Mouse (Mus musculus): ENCODE results near the gene Stx2.

The Stx2 gene

DNA sequence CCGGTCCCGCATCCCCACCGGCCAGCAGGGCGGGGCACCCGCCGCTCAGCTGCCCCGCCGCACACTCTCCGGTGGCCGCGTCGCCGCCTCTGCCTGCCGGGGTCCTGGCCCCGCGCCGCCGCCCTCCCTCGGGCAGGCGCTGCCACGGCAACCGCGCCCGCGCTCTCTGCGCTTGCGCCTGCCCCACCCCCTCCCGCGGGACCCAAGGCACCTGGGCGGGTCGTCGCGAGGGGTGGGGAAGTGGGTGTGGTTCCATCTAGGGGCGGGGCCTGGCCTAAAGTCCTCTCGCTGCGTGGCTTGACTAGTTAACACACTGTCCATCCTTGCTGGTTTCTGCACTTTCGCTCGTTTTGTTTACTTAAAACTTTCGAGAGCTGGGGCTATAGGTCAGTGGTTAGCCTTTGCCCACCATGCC lies at the start of gene Stx2:
Gene Stx2 (minus strand): TSS at position 163 of the 415 bp plus-strand sequence.
- DNase-seq (ENCODE audit: low spot score in 2 of 2): peak; percentile 96 to 98

DNA sequence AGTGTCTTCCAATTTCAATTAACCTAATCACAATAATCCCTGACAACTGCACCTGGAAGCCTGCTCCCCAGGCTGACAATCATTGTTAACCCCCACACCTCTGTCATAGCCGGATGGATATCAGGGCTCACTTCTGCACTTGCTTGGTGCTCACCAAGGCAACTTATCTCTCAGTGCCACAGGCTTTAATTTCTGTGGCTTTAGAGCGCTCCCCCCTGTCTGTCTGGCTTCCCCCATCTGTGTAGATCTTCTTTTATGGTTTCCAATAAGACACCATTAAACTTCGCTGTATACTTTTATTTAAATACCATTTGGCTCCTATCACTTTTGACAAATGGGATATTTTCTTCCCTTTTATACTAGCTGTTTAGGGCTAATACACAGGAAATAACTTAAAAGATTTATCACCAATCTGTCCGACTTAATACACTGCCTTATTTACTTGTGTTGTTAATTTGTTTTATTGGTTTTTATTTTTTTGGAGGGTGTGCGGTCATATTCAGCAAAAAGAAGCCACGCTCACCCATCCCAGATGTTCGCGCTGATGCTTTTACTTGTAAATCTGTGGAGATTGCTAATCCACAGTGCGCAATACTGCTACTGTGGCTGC lies 46.4 kb upstream of the Stx2 start:
- DNase-seq (ENCODE audit: low spot score in 2 of 2): no peak

DNA sequence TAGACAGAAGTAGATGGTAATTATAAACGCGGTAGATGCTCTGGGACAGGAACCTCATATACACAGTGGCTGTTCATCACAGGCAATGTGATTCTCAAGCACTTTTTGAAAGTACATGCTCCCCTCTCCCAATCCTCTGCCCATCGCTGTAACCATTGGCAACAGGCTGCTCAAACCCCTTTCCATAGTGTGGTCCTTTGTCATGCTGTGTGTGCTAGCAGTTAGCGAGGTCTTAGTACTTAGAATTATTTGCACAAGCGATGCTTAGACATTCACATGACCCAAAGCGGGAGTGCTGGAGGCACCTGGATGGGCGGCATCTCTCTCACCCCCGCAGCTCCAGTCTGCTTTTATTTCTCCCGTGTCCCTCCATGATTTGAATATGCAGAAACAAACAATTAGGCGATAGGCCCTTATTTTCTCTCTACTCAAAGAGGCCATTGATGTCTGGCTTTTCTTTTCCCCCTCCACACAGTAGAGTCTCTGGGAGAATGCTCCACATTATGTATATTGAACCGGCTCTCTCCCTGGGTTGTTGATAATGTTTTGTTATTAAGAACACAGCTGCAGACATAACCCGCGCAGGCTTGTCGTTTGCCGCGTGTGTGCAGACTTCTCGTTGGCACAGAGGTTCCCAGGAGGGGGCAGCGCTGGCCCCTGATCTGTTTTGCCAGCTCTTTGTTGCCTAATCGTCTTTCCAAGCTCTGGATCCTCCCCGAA lies 44.4 kb upstream of the Stx2 start:
- DNase-seq (ENCODE audit: low spot score in 2 of 2): no peak

DNA sequence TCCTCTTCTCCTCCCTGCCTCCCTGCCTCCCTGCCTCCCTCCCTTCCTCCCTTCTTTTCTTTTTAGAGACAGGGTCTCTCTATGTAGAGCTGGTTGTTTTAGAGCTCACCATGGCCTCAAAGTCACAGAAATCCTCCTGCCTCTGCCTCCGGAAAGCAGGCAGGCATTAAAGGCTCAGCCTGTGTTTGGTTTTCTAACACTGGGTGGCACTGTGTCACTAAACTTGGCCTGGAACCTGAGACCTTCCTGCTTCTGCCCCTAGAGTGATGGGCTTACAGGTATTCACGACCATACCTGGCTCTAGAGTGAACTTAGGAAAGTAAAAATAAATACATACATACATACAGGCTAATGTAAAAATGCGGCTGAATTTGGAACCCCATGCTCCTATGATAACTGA lies 43.5 kb upstream of the Stx2 start:
- no peak for DNase-seq (ENCODE audit: low spot score in 2 of 2)

DNA sequence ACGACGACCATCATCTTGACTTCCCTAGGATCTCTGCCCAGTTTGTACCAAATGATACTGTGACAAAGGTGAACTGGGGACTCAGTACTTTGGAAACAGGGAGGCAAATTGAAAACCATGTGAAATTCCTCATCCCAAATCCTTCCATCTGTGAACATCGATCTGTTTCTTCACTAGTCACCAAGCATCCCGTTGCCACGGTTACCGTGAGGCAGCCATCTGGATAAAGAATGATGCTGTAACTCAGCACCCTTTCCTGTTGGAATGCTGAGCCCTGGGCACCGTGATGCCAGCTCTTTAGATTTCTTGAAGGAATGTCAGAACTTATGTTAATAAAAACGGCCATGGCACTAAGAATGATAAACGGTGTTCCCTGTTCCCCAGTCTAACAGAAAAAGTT lies 41.0 kb upstream of the Stx2 start:
- DNase-seq (ENCODE audit: low spot score in 2 of 2): no peak

DNA sequence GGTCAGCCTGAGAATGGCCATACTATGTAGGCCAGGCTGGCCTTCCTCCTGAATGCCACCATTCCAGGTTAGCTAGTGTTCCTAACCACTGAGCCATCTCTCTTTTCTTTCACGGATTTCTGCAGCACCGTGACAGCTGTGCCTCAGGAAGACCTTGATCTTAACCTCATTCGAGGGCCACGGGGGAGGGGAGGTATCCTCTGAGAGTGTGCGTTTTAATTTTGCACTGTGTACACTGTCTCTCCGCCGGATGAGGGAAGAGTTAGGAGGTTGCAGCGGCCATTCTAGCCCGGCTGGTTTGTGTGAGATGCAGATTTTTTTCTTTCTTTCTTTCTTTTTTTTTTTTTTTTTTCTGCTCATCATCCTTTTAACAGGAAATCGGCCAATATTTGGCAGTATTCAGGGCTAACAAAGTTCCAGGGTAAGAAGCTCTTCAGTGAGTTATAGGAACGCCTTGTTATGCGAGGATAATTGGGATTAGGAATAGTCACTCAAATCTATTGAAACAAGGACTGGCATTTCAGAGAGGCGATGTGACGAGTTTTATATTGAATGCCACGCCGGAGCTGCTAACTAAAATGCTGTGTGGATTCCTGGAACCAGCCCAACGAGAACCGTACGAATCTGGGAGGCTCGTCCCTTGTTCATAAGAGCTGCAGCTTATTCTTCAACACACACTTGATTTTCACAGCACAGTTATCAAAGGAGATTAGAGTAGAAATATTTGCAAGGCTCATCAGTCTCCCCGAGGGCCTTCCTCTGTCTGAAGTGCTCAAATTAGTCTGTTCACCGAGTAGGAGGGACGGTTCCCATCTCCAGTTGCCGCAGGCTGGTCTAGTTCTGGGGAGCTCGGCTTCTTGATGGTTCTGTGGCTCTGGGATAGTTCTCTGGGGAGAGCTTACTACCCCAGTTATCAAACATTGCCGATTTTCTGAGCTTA lies 37.5 kb upstream of the Stx2 start:
- DNase-seq (ENCODE audit: low spot score in 2 of 2): no peak

DNA sequence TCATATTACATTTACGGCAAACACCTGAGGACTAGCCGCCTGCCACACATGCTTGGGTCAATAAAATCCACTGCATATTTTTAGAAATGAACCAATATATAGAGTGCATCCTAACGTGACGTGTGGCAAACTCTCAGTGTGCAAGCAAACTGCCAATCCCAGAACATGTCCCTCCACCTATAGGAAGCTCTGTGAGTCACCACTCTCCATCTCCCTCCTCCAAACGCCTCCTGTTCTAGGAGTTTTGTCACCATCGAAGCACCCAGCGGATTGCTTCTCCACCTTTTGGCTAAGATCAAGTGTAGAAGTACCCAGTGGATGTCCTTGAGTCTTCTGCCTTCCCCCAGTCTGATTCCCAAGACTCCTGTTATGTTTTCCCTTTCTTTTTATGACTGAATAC lies 29.4 kb upstream of the Stx2 start:
- no peak for DNase-seq (ENCODE audit: low spot score in 2 of 2)

DNA sequence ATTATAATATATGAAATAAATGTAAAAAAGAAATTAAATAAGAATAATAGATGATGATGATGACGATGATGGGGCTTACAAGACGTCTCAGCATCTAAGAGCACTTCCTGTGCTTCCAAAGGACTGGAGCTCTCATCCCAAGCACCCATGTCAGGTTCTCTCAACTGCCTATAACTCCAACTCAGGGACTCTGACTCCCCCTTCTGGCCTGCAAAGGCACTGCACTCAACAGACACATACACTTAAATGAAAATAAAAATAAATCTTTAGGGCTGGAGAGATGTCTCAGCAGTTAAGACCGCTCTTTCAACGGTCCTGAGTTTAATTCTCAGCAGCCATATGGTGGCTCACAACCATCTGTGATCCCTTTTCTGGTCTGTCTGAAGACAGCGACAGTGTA lies 28.3 kb upstream of the Stx2 start:
- no peak for DNase-seq (ENCODE audit: low spot score in 2 of 2)

DNA sequence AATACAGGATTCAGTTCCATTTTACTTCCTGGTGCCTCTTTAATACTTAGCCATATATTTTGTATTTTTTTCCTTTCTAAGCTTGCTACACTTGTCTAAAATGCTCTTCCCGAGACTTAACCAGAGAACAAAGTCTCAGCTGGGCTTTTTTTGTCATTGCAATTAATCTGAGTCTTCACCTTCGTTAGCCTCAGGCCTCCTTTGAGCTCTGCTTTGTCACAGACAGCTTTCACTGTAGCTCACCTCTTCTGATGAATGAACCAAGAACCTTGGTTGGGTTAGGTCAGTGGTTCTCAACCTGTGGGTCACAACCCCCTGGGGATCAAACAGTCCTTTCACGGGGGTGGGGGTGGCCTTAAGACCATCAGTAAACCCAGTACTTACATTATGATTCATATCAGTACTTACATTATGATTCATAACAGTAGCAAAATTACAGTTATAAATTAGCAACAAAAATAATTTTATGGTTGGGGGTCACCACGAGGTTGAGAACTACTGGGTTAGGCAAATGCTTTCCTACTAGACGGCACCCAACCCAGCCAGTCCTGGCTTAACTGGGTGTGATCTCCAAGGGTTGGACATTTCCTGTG lies 20.9 kb upstream of the Stx2 start:
- no peak for DNase-seq (ENCODE audit: low spot score in 2 of 2)

DNA sequence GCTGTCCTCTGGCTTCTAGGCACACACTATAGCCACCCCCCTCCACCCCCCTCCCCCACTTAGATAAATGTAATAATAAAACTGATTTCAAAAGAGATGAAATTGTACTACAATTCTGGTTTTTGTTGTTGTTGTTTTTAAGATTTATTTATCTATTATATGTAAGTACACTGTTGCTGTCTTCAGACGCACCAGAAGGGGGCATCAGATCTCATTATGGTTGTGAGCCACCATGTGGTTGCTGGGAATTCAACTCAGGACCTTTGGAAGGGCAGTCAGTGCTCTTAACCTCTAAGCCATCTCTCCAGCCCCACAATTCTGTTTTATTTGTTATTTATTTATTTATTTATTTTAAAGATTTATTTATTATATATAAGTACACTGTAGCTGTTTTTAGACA lies 18.3 kb upstream of the Stx2 start:
- no peak for DNase-seq (ENCODE audit: low spot score in 2 of 2)

DNA sequence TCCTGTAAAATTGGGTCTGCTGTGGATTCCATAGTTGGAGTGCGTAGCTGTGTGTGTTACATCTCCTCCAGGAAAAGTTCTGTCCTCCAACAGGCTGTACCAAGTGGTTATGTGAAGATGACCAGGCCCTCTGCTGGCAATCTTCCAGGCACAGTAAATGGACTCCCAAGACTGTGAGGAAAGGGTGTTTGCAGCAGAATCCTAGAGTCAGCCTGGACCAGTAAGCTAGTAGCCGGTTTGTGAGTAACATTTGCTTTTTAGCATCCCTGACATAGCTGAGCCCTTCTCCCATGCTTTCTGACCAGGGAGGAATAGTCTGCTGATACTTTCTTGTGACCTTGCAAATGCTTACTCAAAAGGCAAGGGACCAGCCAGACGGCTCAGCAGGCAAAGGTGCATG lies 17.8 kb upstream of the Stx2 start:
- no peak for DNase-seq (ENCODE audit: low spot score in 2 of 2)

DNA sequence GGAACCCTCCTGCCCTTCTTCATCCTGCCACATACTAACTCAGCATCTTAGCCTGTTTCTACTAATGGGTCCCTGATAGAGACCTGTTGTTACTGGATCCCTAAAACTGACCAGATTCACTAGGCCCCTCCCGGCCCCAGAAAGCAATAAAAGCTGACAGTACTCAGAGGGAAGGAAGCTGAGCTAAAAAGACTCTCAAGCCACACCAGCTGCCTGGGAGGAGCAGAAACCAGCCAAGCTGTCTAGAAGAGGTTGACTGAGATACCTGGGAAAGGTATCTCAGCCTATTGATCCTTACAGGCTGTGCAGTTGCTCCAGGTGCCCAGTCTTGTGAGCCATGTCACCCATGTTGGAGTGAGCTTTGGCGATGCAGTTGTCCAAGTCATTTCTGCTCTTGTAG lies 17.4 kb upstream of the Stx2 start:
- peak in 1 of 2 experiments; percentile 53 for DNase-seq (ENCODE audit: low spot score in 2 of 2)

DNA sequence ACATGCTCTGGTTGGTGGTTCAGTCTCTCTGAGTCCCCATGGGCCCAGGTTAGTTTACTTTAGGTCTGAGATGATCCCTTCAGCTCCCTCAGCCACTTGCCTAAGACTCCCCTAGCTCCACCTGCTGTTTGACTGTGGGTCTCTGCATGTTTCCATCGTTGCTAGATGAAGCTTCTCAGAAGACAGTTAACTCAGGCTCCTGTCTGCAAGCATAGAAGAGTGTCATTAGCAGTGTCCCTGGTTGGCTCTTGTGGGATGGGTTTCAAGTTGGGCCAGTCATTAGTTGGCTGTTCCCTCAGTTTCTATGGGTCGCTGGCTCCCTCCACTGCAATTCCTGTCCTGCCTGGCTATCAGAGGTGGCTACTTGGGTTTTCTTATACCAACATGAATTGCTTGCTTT lies 16.7 kb upstream of the Stx2 start:
- DNase-seq (ENCODE audit: low spot score in 2 of 2): no peak

DNA sequence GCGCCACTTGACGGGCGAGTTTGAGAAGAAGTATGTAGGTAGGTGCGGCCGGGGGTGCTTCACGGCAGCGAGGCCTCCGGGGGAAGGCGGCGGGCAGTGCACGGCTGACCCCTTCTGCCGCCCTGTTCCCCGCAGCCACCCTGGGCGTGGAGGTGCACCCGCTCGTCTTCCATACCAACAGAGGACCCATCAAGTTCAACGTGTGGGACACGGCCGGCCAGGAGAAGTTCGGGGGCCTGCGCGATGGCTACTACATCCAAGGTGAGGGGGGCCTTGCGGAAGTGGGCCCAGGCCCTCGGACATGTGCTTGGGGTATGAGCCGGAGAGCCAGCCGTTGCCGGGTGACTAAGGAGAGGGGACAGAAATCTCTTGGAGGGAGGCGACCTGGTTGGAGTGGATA lies 12.4 kb upstream of the Stx2 start:
- DNase-seq (ENCODE audit: low spot score in 2 of 2): peak; percentile 37 to 76

DNA sequence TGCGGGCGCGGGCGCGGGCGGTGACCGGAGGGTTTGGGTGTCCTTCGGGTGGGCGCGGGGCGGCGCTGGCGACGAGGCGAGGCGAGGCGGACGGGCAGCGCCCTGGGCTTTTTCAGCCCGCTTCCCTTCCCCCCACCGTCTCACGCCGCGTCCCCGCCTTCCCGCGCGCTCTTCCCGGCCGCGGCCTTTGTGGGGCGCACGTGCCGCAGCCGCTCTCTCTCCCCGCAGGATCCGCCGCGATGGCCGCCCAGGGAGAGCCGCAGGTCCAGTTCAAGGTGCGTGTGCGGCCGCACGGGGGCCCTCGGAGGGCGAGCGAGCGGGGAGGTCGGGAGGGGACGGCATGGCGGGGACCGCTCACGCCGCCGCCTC lies 11.9 kb upstream of the Stx2 start:
- no peak for DNase-seq (ENCODE audit: low spot score in 2 of 2)

DNA sequence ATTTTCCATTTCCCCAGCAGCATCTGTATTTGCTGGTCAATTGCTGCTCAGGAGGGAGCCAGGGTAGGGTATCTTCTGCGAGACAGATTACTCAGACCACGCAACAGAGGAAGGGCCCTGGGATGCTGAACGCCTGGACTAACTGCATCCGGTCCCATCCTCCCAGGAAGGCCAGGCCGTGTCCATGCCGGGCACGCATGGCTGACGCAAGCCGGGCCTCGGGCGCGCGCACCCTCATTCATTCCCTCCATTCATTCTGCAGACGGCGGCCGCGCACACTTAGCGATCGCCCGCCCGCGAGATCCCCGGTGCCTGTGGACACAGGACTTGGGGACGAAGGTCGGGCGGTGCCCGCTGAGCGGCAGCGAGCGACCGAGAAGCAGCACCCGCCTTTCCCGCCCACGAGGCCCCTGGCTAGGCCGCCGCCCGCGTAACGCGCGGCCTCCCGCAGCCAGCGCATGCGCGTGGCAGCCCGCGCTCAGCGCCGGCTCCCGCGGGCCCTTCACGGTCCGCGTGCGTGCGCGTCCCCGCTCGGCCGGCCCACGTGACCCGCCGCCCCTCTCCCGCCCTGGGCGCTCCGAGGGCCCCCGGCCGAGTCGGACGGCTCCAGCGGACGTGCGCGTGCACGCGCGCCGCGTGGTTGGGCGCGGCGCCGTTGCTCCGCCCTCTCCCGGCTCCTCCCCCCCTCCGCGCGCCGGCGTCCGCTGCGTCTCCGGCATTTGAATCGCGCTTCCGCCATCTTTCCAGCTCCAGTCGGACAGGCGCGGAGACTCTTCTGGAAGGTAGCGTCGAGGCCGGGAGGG lies 11.3 kb upstream of the Stx2 start, which contains the start of gene Ran:
Gene Ran (plus strand): TSS at position 573 of the 803 bp plus-strand sequence.
- DNase-seq (ENCODE audit: low spot score in 2 of 2): peak; percentile 94 to 97

DNA sequence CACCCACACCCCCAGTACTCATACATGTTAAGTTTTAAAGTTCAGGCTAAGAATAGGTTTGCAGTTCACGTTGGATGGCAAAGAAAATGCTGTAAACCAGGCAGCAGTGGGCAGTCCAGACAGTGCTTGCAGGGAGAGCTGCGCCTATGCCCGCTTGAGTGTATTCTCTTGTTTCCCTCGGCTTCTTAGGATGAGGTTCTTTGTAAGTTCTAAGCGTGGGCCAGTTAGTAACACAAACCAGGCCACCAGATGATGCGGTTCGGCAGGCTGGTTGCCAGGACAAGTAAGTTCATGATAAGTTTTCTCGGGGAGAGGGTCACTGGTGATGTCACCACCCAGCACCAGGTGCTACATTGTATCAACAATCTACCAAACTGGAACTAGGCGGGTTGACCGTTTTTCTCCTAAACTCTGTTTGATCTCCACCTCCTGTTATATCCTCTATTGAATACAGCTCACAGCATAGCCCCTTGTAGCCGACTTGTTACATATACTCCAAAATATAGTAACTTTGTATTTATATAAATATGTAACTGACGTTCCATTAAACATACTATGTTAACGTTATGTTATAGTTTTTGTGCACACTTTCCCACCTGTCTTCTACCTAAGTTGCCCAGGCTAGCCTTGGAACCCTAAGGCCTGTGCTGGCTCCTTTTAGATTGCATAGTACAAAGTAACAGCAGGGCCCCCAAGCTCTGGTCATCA lies 10.6 kb upstream of the Stx2 start:
- no peak for DNase-seq (ENCODE audit: low spot score in 2 of 2)

DNA sequence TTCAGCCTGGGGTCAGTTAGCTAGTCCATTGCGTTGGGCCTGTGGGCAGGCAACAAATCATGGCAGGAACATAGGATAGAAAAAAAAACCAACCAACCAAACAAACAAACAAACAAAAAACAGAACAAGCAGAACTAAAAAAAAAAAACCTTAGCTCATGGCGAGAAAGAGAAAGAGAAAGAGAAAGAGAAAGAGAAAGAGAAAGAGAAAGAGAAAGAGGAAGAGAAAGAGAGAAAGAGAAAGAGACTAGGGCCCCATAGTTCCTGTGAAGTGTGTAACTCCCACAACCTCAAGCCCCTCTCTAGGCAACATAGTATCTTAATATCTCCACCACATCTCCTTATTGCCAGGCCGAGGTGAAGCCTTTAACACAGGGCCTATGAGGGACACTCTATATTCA lies 8.0 kb upstream of the Stx2 start:
- no peak for DNase-seq (ENCODE audit: low spot score in 2 of 2)

DNA sequence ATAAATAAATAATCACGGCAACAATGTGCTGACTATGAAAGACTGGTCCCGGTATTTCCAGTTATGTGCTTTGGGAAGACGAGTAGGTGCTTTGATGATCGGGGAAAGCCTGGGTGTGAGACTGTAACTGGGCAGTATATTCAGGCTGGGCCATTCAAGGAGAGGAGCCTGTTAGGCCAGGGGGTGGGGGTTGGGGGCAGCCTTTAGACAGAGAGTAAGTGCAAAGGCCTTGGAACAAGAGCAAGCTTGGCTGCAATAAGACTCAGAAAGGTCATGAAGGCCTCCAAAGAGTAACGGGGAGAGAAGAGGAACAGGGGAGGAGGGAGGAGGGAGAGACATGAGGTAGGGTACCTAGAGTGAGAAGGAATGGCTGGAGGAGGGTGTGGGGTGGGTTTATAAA lies 7.2 kb upstream of the Stx2 start:
- DNase-seq (ENCODE audit: low spot score in 2 of 2): no peak

DNA sequence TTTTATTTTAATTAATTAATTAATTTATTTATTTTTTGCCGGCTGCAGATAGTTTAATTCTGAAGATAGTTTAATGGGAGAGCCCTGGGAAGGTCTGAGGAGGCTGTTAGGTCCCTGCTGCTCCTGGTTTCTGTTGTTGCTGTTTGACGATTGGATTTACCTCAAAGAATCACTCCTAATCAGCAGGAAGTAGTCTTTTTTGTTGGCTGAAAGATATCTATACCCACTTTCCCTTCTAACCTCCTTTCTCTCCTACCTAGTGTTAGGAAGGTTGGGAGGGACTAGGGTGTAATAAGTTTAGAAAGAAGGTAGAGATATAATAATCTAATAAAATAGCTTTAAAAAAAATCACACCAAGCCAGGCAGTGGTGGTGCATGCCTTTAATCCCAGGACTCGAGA lies 6.6 kb upstream of the Stx2 start:
- no peak for DNase-seq (ENCODE audit: low spot score in 2 of 2)

DNA sequence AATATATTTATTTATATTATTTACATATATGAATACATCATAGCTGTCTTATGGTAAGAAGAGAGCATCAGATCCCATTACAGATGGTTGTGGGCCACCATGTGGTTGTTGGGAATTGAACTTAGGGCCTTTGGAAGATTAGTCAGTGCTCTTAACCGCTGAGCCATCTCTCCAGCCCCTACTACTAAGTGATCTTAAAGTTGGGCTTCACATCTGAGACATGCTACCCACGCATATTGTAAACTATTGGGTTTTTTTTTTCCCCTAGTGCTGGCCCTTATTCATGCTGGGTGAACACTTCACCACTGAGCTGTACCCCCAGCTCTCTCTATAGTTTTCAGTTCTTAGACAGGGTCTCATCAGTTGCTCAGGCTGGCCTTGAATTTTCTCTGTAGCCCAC lies 2.6 kb upstream of the Stx2 start:
- no peak for DNase-seq (ENCODE audit: low spot score in 2 of 2)
